Mouse (Mus musculus) cerebellum, adult 8-10 months (tissue): ENCODE measurements around the gene Dclk1.

Experiments
- DNase-seq: peaks from one replicate; pipeline ENCODE4 v3.0.0; 2022

The Dclk1 gene

GRCm38 (mm10) chr3:55543929-55544684 lies 301.9 kb downstream of the Dclk1 start:
- DNase-seq, result no peak

- no peak for DNase-seq
Measured at GRCm38 (mm10) chr3:55545296-55545695, 303.1 kb downstream of the Dclk1 start.

GRCm38 (mm10) chr3:55545916-55546315 lies 303.8 kb downstream of the Dclk1 start:
- DNase-seq, result no peak

GRCm38 (mm10) chr3:55547106-55547505 lies 304.9 kb downstream of the Dclk1 start:
- no peak for DNase-seq

- DNase-seq, result no peak
Measured at GRCm38 (mm10) chr3:55549376-55549775, 307.2 kb downstream of the Dclk1 start.

- DNase-seq, result no peak
Measured at GRCm38 (mm10) chr3:55550962-55551361, 308.8 kb downstream of the Dclk1 start.

- DNase-seq, result no peak
Measured at GRCm38 (mm10) chr3:55551912-55552311, 309.7 kb downstream of the Dclk1 start.

- DNase-seq, result no peak
Measured at GRCm38 (mm10) chr3:55553031-55553430, 310.9 kb downstream of the Dclk1 start.

GRCm38 (mm10) chr3:55555848-55556247 lies 313.7 kb downstream of the Dclk1 start:
- DNase-seq, result no peak

- no peak for DNase-seq
Measured at GRCm38 (mm10) chr3:55558570-55558969, 316.4 kb downstream of the Dclk1 start.

- DNase-seq, result no peak
Measured at GRCm38 (mm10) chr3:55567476-55567875, 325.3 kb downstream of the Dclk1 start.

GRCm38 (mm10) chr3:55569539-55569938 lies 327.4 kb downstream of the Dclk1 start:
- no peak for DNase-seq

- DNase-seq, result no peak
Measured at GRCm38 (mm10) chr3:55571034-55571433, 328.9 kb downstream of the Dclk1 start.

GRCm38 (mm10) chr3:55571552-55572296 lies 329.6 kb downstream of the Dclk1 start:
- no peak for DNase-seq

GRCm38 (mm10) chr3:55572297-55572681 lies 330.1 kb downstream of the Dclk1 start:
- DNase-seq, result no peak

- no peak for DNase-seq
Measured at GRCm38 (mm10) chr3:55574003-55574402, 331.8 kb downstream of the Dclk1 start.

GRCm38 (mm10) chr3:55587434-55587971 lies 345.3 kb downstream of the Dclk1 start:
- no peak for DNase-seq

GRCm38 (mm10) chr3:55587972-55588946 lies 346.1 kb downstream of the Dclk1 start:
- DNase-seq, result no peak
